Mouse (Mus musculus): ENCODE results near the gene Eps8l2. TPM values are rescaled to one million over a fixed set of nuclear protein-coding genes. Genes with fewer than 3 reads are reported as not detected.

Gene Eps8l2
- polyA plus RNA-seq, 1 experiment, result not detected

DNA sequence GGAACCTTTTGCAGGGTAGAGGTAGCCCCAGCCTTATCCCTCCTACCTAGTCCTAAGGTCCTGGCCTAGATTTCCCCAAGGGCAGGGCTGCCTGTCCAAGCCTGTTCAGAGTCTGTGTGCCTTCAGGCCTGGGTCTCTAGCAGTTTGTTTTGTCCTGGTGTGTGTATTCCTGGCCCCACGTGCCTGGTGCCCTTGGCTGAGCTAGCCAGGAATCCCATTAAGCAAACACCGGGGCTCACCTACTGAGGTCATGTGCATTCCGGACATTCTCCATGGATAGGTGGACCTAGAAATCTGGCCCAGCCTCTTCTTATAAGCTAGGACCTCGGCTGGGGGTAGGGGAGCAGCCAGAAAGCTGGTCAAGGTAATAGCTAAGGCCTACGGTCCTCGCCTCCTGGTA is 1.8 kb downstream of the Eps8l2 start:
- H3K4me3 ChIP-seq (ENCODE audit: insufficient read depth, low read length), result no peak overlapping the region
- H3K27ac ChIP-seq (ENCODE audit: insufficient read depth, low read depth, low read length), result no peak overlapping the region
- no peaks in the 10 kb centered on the region for H3K4me1 ChIP-seq (ENCODE audit: control insufficient read depth, insufficient read depth, low read length)
- no peak for TF ChIP-seq POLR2A (IDR thresholded peaks at IDR 0.05; ENCODE audit: borderline replicate concordance, low read depth, low read length)
- no peak for TF ChIP-seq CTCF (IDR thresholded peaks at IDR 0.05; ENCODE audit: low read depth, low read length)

DNA sequence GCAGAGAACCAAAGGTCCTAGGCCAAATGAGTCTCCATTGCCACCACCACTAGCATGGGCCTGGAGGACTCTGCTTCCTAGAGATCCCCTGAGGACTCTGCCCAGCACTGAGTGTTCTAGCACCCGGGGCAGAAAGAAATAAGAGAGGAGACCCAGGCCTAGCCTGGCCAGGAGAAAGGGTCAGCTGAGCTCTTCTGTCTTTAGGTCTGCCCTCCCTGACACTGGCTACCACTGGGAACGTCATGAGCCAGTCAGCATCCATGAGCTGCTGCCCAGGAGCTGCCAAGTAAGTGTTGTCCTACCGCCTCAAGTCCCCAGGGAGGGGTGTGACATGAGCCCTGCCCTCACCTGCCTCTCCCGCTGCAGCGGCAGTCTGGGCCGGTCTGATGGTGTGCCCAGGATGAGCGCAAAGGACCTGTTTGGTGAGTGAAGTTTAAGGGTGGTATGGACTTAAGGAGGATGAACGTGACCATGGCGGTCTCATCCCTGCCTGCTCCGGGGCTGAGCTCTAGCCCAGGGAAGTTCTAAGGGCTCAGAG is 3.1 kb downstream of the Eps8l2 start:
- H3K27ac ChIP-seq (ENCODE audit: insufficient read depth, low read depth, low read length), result no peak overlapping the region
- H3K4me3 ChIP-seq (ENCODE audit: insufficient read depth, low read length), result no peak overlapping the region
- TF ChIP-seq CTCF (IDR thresholded peaks at IDR 0.05; ENCODE audit: low read depth, low read length), result no peak
- TF ChIP-seq POLR2A (IDR thresholded peaks at IDR 0.05; ENCODE audit: borderline replicate concordance, low read depth, low read length), result no peak
- H3K4me1 ChIP-seq (ENCODE audit: control insufficient read depth, insufficient read depth, low read length), result no peaks in the 10 kb centered on the region

DNA sequence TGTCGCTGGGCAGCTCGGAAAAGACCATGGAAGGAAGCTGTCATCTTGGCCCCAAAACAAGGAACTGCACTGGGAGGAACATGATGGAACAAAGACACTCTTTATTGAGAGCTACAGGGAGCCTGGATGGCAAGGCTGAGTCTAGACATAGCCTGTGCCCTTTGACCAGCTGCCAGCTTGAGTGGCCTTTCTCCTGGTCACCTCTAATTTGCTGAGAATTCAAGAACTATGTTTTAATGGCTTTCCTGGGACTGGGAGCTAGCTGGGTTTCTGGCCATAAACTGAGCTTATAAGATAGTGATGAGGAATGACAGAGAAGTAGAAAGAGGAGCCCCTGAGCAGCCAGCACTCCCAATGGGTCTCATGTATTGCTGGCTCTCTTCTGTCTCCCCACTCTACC is 4.5 kb downstream of the Eps8l2 start:
- Histone ChIP-seq H3K27ac (ENCODE audit: insufficient read depth, low read depth, low read length) (no peak overlapping the region), H3K4me1 (ENCODE audit: control insufficient read depth, insufficient read depth, low read length) (no peaks in the 10 kb centered on the region), H3K4me3 (ENCODE audit: insufficient read depth, low read length) (no peak overlapping the region)
- no peak for TF ChIP-seq POLR2A (IDR thresholded peaks at IDR 0.05; ENCODE audit: borderline replicate concordance, low read depth, low read length)
- no peak for TF ChIP-seq CTCF (IDR thresholded peaks at IDR 0.05; ENCODE audit: low read depth, low read length)

DNA sequence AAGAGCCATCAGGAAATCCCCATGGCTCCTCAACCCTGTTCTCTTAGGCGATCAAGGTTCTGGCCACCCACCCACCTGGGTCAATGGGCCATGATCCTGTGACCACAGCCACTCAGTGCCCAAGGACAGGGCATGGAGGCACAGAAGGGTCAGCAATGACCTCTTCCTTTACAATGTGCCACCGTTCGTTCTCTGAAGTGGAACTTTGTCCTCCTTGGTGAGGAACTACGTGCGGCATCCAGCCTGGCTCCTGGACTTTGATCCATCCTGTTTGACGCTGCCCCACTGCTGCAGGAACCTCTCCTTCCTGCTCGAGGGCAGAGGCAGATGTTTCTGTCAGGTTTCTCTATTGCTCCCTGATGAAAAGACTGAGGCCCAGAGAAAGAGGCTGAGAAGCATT is 5.0 kb downstream of the Eps8l2 start:
- TF ChIP-seq POLR2A (IDR thresholded peaks at IDR 0.05; ENCODE audit: borderline replicate concordance, low read depth, low read length) (no peak), CTCF (IDR thresholded peaks at IDR 0.05; ENCODE audit: low read depth, low read length) (no peak)
- Histone ChIP-seq H3K27ac (ENCODE audit: insufficient read depth, low read depth, low read length) (no peak overlapping the region), H3K4me3 (ENCODE audit: insufficient read depth, low read length) (no peak overlapping the region), H3K4me1 (ENCODE audit: control insufficient read depth, insufficient read depth, low read length) (no peaks in the 10 kb centered on the region)

DNA sequence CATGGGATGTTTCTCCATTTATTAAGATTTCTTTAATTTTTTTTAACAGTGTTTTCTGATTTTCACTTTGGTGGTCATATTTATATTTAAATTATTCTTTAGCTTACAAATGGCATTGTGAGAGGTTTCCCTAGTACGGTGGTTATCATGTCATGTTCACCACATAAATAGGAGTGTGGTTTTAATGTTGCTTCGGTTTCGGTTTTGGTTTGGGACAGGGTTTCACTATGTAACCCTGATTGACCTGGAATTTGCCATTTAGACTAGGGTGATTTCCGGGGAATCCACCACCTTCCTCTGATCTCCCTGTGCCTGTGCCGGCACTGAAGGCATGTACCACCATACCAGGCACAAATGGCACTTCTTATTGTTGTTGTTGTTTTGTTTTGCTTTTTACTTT is 6.1 kb downstream of the Eps8l2 start:
- Histone ChIP-seq H3K27ac (ENCODE audit: insufficient read depth, low read depth, low read length) (no peak overlapping the region), H3K4me3 (ENCODE audit: insufficient read depth, low read length) (no peak overlapping the region), H3K4me1 (ENCODE audit: control insufficient read depth, insufficient read depth, low read length) (no peaks in the 10 kb centered on the region)
- TF ChIP-seq CTCF (IDR thresholded peaks at IDR 0.05; ENCODE audit: low read depth, low read length) (no peak), POLR2A (IDR thresholded peaks at IDR 0.05; ENCODE audit: borderline replicate concordance, low read depth, low read length) (no peak)

DNA sequence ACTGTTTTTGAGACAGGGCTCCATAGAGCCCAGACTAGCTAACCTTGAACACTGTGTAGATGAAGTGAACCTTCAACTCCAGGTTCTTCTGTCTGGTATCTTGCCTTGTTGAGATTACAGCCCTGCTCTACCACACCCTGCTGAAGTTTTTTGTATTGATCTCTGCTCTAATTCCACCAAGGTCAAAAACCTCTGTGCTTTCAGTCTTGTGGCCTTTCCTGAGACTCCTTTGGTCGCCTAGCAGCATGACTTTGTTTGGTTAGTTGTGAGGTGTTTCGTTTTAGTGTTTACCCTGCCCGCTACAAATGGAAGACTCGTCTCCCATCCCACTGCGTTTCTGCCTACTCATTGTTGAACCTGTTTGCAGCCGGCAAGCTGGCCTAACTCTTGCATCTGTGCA is 12.4 kb downstream of the Eps8l2 start:
- Histone ChIP-seq H3K4me1 (ENCODE audit: control insufficient read depth, insufficient read depth, low read length) (no peaks in the 10 kb centered on the region), H3K4me3 (ENCODE audit: insufficient read depth, low read length) (no peak overlapping the region), H3K27ac (ENCODE audit: insufficient read depth, low read depth, low read length) (no peak overlapping the region)
- TF ChIP-seq POLR2A (IDR thresholded peaks at IDR 0.05; ENCODE audit: borderline replicate concordance, low read depth, low read length), result no peak
- TF ChIP-seq CTCF (IDR thresholded peaks at IDR 0.05; ENCODE audit: low read depth, low read length), result no peak

DNA sequence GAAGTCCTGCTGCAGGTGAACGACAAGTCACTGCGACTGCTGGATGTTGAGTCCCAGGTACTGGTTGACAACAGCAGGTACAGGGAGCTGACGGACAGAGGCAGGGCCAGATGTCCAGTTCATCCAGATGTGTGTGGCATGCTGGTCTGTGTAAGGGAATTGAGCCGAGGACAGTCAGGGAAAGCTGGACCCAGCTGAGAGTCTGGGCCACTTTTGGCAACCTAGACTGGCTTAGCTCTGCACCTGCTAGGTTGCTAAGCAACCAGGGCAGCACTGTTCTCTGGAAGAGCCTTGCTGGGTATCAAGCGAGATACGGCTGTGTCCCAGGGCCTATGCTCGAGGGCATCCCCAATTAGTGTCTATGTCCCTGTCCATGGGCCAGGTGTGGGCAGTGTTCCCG is 16.4 kb downstream of the Eps8l2 start:
- Histone ChIP-seq H3K4me3 (ENCODE audit: insufficient read depth, low read length) (no peak overlapping the region), H3K27ac (ENCODE audit: insufficient read depth, low read depth, low read length) (no peak overlapping the region), H3K4me1 (ENCODE audit: control insufficient read depth, insufficient read depth, low read length) (peaks cover 3% of the 10 kb centered on the region; the same call in 1 of the 2 replicates)
- TF ChIP-seq CTCF (IDR thresholded peaks at IDR 0.05; ENCODE audit: low read depth, low read length) (no peak), POLR2A (IDR thresholded peaks at IDR 0.05; ENCODE audit: borderline replicate concordance, low read depth, low read length) (no peak)

DNA sequence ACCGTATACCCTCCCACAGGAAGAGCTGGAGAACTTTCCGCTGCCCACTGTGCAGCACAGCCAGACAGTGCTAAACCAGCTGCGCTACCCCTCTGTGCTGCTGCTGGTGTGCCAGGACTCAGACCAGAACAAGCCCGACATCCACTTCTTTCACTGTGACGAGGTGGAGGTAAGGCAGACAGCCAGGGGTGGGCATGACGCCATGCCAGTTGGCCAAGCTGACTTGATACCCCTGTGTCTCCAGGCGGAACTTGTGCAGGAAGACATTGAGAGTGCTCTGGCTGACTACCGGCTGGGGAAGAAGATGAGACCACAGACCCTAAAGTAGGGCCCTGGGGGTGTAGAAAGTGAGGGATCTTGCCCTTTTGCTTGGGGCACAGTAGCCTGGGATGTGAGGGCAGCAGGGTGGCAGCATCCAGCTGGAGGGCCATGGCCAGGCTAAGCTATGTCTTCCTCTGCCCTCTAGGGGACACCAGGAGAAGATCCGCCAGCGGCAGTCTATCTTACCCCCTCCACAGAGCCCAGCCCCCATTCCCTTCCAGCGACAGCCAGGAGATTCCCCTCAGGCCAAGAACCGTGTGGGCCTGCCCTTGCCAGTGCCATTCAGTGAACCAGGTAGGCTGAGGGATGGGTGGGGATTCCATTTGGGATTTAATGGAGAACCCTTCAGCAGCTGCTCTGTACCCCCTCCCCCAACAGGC is 17.1 kb downstream of the Eps8l2 start:
- Histone ChIP-seq H3K4me3 (ENCODE audit: insufficient read depth, low read length) (no peak overlapping the region), H3K4me1 (ENCODE audit: control insufficient read depth, insufficient read depth, low read length) (peaks cover 3% of the 10 kb centered on the region; the same call in 1 of the 2 replicates), H3K27ac (ENCODE audit: insufficient read depth, low read depth, low read length) (no peak overlapping the region)
- TF ChIP-seq POLR2A (IDR thresholded peaks at IDR 0.05; ENCODE audit: borderline replicate concordance, low read depth, low read length) (no peak), CTCF (IDR thresholded peaks at IDR 0.05; ENCODE audit: low read depth, low read length) (peak; percentile 16; the same call in 1 of the 2 replicates)

DNA sequence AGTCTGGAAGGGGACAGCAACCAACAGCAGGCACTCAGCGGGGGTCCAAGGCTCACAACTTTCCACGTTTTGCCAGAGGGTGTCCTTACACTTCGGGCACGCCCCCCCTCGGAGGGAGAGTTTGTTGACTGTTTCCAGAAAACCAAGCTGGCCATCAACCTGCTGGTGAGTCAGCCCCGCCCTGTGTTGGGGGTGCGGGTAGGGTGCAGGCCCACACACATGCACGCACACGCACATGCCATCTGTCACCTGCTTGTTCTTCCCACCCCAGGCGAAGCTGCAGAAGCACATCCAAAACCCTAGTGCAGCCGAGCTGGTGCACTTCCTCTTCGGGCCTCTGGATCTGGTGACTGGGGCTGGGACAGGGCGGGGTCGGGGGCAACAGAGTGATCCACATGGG is 18.3 kb downstream of the Eps8l2 start:
- TF ChIP-seq CTCF (IDR thresholded peaks at IDR 0.05; ENCODE audit: low read depth, low read length) (no peak), POLR2A (IDR thresholded peaks at IDR 0.05; ENCODE audit: borderline replicate concordance, low read depth, low read length) (no peak)
- H3K27ac ChIP-seq (ENCODE audit: insufficient read depth, low read depth, low read length), result no peak overlapping the region
- peaks cover 3% of the 10 kb centered on the region; the same call in 1 of the 2 replicates for H3K4me1 ChIP-seq (ENCODE audit: control insufficient read depth, insufficient read depth, low read length)
- no peak overlapping the region for H3K4me3 ChIP-seq (ENCODE audit: insufficient read depth, low read length)

DNA sequence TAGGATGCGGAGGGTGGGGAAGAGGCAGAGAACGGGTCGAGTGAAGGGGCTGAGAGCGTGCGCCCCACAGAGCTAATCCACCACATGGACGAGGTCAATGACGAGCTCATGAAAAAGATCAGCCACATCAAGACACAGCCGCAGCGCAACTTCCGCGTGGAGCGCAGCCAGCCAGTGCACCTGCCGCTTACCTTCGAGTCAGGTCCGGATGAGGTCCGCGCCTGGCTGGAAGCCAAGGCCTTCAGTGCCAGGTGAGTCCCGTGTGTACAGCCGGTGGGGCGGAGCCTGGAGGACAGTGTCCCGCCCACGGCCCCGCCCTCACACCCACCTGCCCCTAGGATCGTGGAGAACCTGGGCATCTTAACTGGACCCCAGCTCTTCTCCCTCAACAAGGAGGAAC is 22.8 kb downstream of the Eps8l2 start:
- no peak overlapping the region for H3K27ac ChIP-seq (ENCODE audit: insufficient read depth, low read depth, low read length)
- TF ChIP-seq CTCF (IDR thresholded peaks at IDR 0.05; ENCODE audit: low read depth, low read length) (no peak), POLR2A (IDR thresholded peaks at IDR 0.05; ENCODE audit: borderline replicate concordance, low read depth, low read length) (no peak)
- peaks cover 3% of the 10 kb centered on the region; the same call in 1 of the 2 replicates for H3K4me1 ChIP-seq (ENCODE audit: control insufficient read depth, insufficient read depth, low read length)
- no peak overlapping the region for H3K4me3 ChIP-seq (ENCODE audit: insufficient read depth, low read length)

Measured in bone marrow macrophage, adult 2 months (primary cell).